Mouse (Mus musculus) G1E (cell line): ENCODE data around the gene Mtmr10. TPM values are rescaled to one million over a fixed set of nuclear protein-coding genes. Genes with fewer than 3 reads are reported as not detected.
A peak's percentile ranks its signal among the peaks of the same experiment; 100 is the strongest.

Experiments
- ATAC-seq: 2 replicates; pipeline ENCODE4 v1.8.0; 2016; ENCODE audit warnings: mild to moderate bottlenecking; ENCODE audit not compliant: insufficient number of reproducible peaks, poor library complexity, low FRiP score, severe bottlenecking; ENCODE audit errors: extremely low read depth
- DNase-seq: peaks from one replicate; pipeline ENCODE4 v3.0.0; 2012; ENCODE audit warnings: low spot score
- H3K27me3 ChIP-seq: 2 replicates; pipeline ENCODE4 v1.6.1; 2012; ENCODE audit warnings: mild to moderate bottlenecking, low read length, inconsistent platforms; ENCODE audit not compliant: insufficient read depth
- H3K36me3 ChIP-seq: replicated peaks from 2 replicates; pipeline ENCODE3; 2012; ENCODE audit warnings: mild to moderate bottlenecking, inconsistent platforms
- H3K4me1 ChIP-seq: 2 replicates; pipeline ENCODE4 v1.6.1; 2012; ENCODE audit warnings: low read depth, low read length, inconsistent platforms, mixed read lengths; ENCODE audit not compliant: insufficient read depth
- H3K4me3 ChIP-seq: 2 replicates; pipeline ENCODE4 v1.5.1; 2012; ENCODE audit warnings: low read depth, mild to moderate bottlenecking, inconsistent platforms, low read length, moderate library complexity, mixed read lengths
- H3K9me3 ChIP-seq: replicated peaks from 2 replicates; pipeline ENCODE4 v1.6.1; 2012; ENCODE audit warnings: inconsistent platforms
- CTCF ChIP-seq: IDR thresholded peaks from 2 replicates; pipeline ENCODE4 v1.5.1; 2012; ENCODE audit warnings: low read depth, low read length, inconsistent platforms, mixed read lengths
- GATA1 ChIP-seq: IDR thresholded peaks from 2 replicates; pipeline ENCODE4 v1.6.1; 2012; ENCODE audit warnings: borderline replicate concordance, low read length, inconsistent platforms, mixed read lengths
- GATA2 ChIP-seq: IDR thresholded peaks from 2 replicates; pipeline ENCODE4 v1.6.1; 2012; ENCODE audit warnings: low read depth, low read length, inconsistent platforms, borderline replicate concordance
- POLR2AphosphoS5 ChIP-seq: IDR thresholded peaks from 2 replicates; pipeline ENCODE4 v1.6.1; 2012; ENCODE audit warnings: low read depth, low read length, inconsistent platforms; ENCODE audit not compliant: insufficient replicate concordance
- TAL1 ChIP-seq: conservative IDR thresholded peaks from 2 replicates; pipeline ENCODE4 v1.6.1; 2012; ENCODE audit warnings: low read depth, low read length, inconsistent platforms, mixed read lengths
- polyA plus RNA-seq: library from polyadenylated mRNA; stranded (reverse); fragments of >175 nt; gene quantifications from 2 replicates; pipeline ENCODE4 v1.2.3, GENCODE M21; 2012
- total RNA-seq, 2 experiments: library from RNA; stranded (forward) in 1 of 2; stranded (reverse) in 1 of 2; fragments of 200-1000 nt in 1 of 2; fragments of >200 nt in 1 of 2; fragmentation: Nextera tagmentation in 1 of 2; gene quantifications; 2 replicates each; pipeline ENCODE4 v1.2.3; 2014 to 2017

Gene Mtmr10
- 11.0 and 18.1 TPM in 2 replicates for total RNA-seq (2014; fragmentation: Nextera tagmentation)
- total RNA-seq (2017), result 6.5 and 8.5 TPM in 2 replicates
- 2.6 and 2.9 TPM in 2 replicates for polyA plus RNA-seq

GRCm38 (mm10) chr7:64287414-64288091, at the start of gene Mtmr10:
TSS of gene Mtmr10 (plus strand) at chr7:64287653.
- Histone ChIP-seq H3K36me3 (peaks cover 26% of the 10 kb centered on the region), H3K4me3 (peak within 1 kb of the TSS; percentile 84), H3K9me3 (no peaks in the 10 kb centered on the region), H3K27me3 (no peaks in the 10 kb centered on the region), H3K4me1 (peaks cover 25% of the 10 kb centered on the region)
- peak; percentile 86 for DNase-seq
- TF ChIP-seq TAL1, result no peak
- no peak for TF ChIP-seq POLR2AphosphoS5
- no peak for TF ChIP-seq GATA2
- TF ChIP-seq CTCF, result no peak
- no peak for TF ChIP-seq GATA1
- peak; percentile 94 for ATAC-seq

- DNase-seq (no peak), ATAC-seq (no peak)
- no peaks in the 10 kb centered on the region for H3K36me3 ChIP-seq
- no peaks in the 10 kb centered on the region for H3K9me3 ChIP-seq
- no peak overlapping the region for H3K4me3 ChIP-seq
- H3K4me1 ChIP-seq, result no peaks in the 10 kb centered on the region
- no peaks in the 10 kb centered on the region for H3K27me3 ChIP-seq
- TF ChIP-seq TAL1 (no peak), GATA2 (no peak), CTCF (no peak), GATA1 (no peak), POLR2AphosphoS5 (no peak)
Observed at GRCm38 (mm10) chr7:64237747-64238146, 49.7 kb upstream of the Mtmr10 start.

- no peak for ATAC-seq
- TF ChIP-seq CTCF, result no peak
- TF ChIP-seq TAL1, result no peak
- no peak for TF ChIP-seq GATA1
- TF ChIP-seq POLR2AphosphoS5, result no peak
- TF ChIP-seq GATA2, result no peak
- H3K9me3 ChIP-seq, result no peaks in the 10 kb centered on the region
- H3K36me3 ChIP-seq, result no peaks in the 10 kb centered on the region
- H3K4me3 ChIP-seq, result no peak overlapping the region
- no peaks in the 10 kb centered on the region for H3K4me1 ChIP-seq
- no peak for DNase-seq
- H3K27me3 ChIP-seq, result 0 out of 2 replicates have a peak, but pooled peaks cover 4% of the 10 kb centered on the region
Observed at GRCm38 (mm10) chr7:64238410-64239086, 48.9 kb upstream of the Mtmr10 start.

- H3K9me3 ChIP-seq, result no peaks in the 10 kb centered on the region
- no peak for TF ChIP-seq POLR2AphosphoS5
- no peaks in the 10 kb centered on the region for H3K4me1 ChIP-seq
- ATAC-seq (no peak), DNase-seq (no peak)
- H3K4me3 ChIP-seq, result no peak overlapping the region
- no peaks in the 10 kb centered on the region for H3K36me3 ChIP-seq
- 0 out of 2 replicates have a peak, but pooled peaks cover 4% of the 10 kb centered on the region for H3K27me3 ChIP-seq
Observed at GRCm38 (mm10) chr7:64239138-64239805, 48.2 kb upstream of the Mtmr10 start.

GRCm38 (mm10) chr7:64239806-64240315, 47.6 kb upstream of the Mtmr10 start:
- H3K4me1 ChIP-seq, result no peaks in the 10 kb centered on the region
- no peak for ATAC-seq

GRCm38 (mm10) chr7:64242424-64242823, 45.0 kb upstream of the Mtmr10 start:
- TF ChIP-seq POLR2AphosphoS5 (no peak), CTCF (no peak), TAL1 (no peak), GATA2 (no peak), GATA1 (no peak)
- H3K36me3 ChIP-seq, result no peaks in the 10 kb centered on the region
- H3K4me1 ChIP-seq, result no peaks in the 10 kb centered on the region
- ATAC-seq (no peak), DNase-seq (no peak)
- no peaks in the 10 kb centered on the region for H3K9me3 ChIP-seq
- H3K27me3 ChIP-seq, result 0 out of 2 replicates have a peak, but pooled peaks cover 4% of the 10 kb centered on the region
- H3K4me3 ChIP-seq, result no peak overlapping the region

More at GRCm38 (mm10) chr7:64239806-64240315, 47.6 kb upstream of the Mtmr10 start:
- DNase-seq, result no peak
- H3K36me3 ChIP-seq, result no peaks in the 10 kb centered on the region
- TF ChIP-seq GATA1 (no peak), POLR2AphosphoS5 (no peak)
- H3K27me3 ChIP-seq, result 0 out of 2 replicates have a peak, but pooled peaks cover 4% of the 10 kb centered on the region
- no peaks in the 10 kb centered on the region for H3K9me3 ChIP-seq
- H3K4me3 ChIP-seq, result no peak overlapping the region
